Mouse (Mus musculus) liver, postnatal 0 days (tissue): Measurements from ENCODE around the gene Cntnap5a. TPM values are rescaled to one million over a fixed set of nuclear protein-coding genes. Genes with fewer than 3 reads are reported as not detected.
A peak's percentile ranks its signal among the peaks of the same experiment; 100 is the strongest.

Experiments
- ATAC-seq: fragments of 200-750 bp; cut with Nextera tagmentation; 2 replicates; pipeline ENCODE4 v1.8.0; 2017; ENCODE audit warnings: mild to moderate bottlenecking, moderate library complexity
- DNase-seq: peaks from one replicate; pipeline ENCODE4 v3.0.0-alpha.2; 2016
- H3K27ac ChIP-seq: fragments of 300-500 bp; sonication (generic); 2 replicates; pipeline ENCODE4 v1.5.1; 2014; ENCODE audit warnings: antibody characterized with exemption, moderate library complexity, mild to moderate bottlenecking, low read depth
- H3K27me3 ChIP-seq: fragments of 300-500 bp; sonication (generic); 2 replicates; pipeline ENCODE4 v1.6.1; 2014; ENCODE audit warnings: low read length, control low read depth, mixed read lengths; ENCODE audit not compliant: insufficient read depth
- H3K36me3 ChIP-seq: fragments of 300-500 bp; sonication (generic); replicated peaks from 2 replicates; pipeline ENCODE4 v1.6.1; 2014; ENCODE audit warnings: mild to moderate bottlenecking, control low read depth, low read length, moderate library complexity, mixed read lengths; ENCODE audit not compliant: insufficient read depth
- H3K4me1 ChIP-seq: fragments of 300-500 bp; sonication (generic); 2 replicates; pipeline ENCODE4 v1.6.1; 2014; ENCODE audit warnings: antibody characterized with exemption, mild to moderate bottlenecking, control low read depth; ENCODE audit not compliant: insufficient read depth
- H3K4me2 ChIP-seq: fragments of 300-500 bp; sonication (generic); 2 replicates; pipeline ENCODE4 v1.6.1; 2014; ENCODE audit warnings: low read depth, mild to moderate bottlenecking, low read length, moderate library complexity, mixed read lengths
- H3K4me3 ChIP-seq: fragments of 300-500 bp; sonication (generic); 2 replicates; pipeline ENCODE4 v1.5.1; 2014; ENCODE audit warnings: low read depth, low read length
- H3K9ac ChIP-seq: fragments of 300-500 bp; sonication (generic); replicated peaks from 2 replicates; pipeline ENCODE4 v1.6.1; 2014; ENCODE audit warnings: mild to moderate bottlenecking, moderate library complexity
- H3K9me3 ChIP-seq: fragments of 300-500 bp; sonication (generic); 2 replicates; pipeline ENCODE4 v1.6.1; 2016; ENCODE audit warnings: mild to moderate bottlenecking, control low read depth, low read length, mixed read lengths
- CTCF ChIP-seq: sonication (generic); IDR thresholded peaks from 2 replicates; pipeline ENCODE4 v1.5.1; 2016; ENCODE audit warnings: antibody characterized with exemption, low read depth
- EP300 ChIP-seq: IDR thresholded peaks from 2 replicates; pipeline ENCODE4 v1.6.1; 2016; ENCODE audit warnings: antibody characterized with exemption, low read depth, mild to moderate bottlenecking
- WGBS: fragments of 180-500 bp; shearing (Covaris S2); extraction: QIAGEN DNeasy Blood & Tissue Kit; methylation state at CpG from one replicate; pipeline ENCODE4 v1.1.7; 2014; ENCODE audit not compliant: insufficient replicate concordance; 5-methylcytosine and 5-hydroxymethylcytosine counted together
- polyA plus RNA-seq: library from polyadenylated mRNA; unstranded; fragments of >200 nt; fragmentation: Nextera tagmentation; extraction: Ambion mirVana; gene quantifications from 2 replicates; pipeline ENCODE4 v1.2.1, GENCODE M21; 2015

Cntnap5a gene
- polyA plus RNA-seq, 1 experiment from 2014 or later: not detected

DNA sequence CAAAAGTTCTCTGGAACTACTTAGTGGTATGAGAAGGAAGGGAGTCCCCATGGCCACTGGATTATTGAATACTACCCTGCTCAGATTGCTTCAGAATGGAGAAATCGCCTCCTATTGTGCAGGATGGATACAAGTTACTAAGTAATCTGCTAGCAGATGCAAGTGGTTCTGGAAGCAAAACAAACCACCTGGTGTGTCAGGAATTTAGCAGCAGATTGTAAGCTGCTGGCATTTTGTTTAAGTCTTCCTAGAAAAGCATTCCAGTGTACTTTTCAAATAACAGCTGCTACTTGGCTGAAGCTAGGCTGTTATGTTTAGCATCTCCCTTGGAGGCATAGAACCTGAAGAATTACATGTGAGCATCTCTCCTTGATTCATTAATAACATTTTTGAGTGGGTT, 247.5 kb downstream of the Cntnap5a start:
- no peaks in the 10 kb centered on the region for H3K4me1 ChIP-seq
- no peak overlapping the region for H3K4me3 ChIP-seq
- H3K27me3 ChIP-seq: no peaks in the 10 kb centered on the region
- ATAC-seq (no peak), DNase-seq (no peak)
- H3K4me2 ChIP-seq: no peak overlapping the region
- H3K36me3 ChIP-seq: no peaks in the 10 kb centered on the region
- WGBS: 33% methylated on average over 1 of the region's 1 CpGs
- H3K9me3 ChIP-seq: no peaks in the 10 kb centered on the region
- TF ChIP-seq EP300 (no peak), CTCF (no peak)
- H3K9ac ChIP-seq: no peak overlapping the region
- H3K27ac ChIP-seq: no peak overlapping the region

DNA sequence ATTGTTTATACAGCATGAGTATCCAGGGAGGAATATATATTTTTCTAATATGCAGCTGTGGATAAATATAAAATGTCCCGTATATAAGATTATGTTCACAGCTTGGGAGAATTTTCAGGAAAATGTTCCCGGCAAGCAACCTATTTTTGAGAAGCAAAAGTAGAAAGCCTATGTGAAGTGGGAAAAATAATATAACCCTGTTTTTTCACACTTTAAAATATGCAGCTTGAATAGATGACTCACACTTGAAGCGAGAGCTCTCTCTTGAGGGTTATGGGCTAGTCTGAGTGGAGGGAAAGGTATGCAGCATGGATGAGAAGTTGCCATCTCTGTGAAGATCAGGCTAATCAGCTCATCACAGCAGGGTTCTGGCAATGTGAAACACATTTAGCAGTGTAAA, 261.3 kb downstream of the Cntnap5a start:
- no peaks in the 10 kb centered on the region for H3K4me1 ChIP-seq
- DNase-seq: no peak
- no peak overlapping the region for H3K4me3 ChIP-seq
- no peak for ATAC-seq
- H3K9me3 ChIP-seq: no peaks in the 10 kb centered on the region
- no peak overlapping the region for H3K9ac ChIP-seq
- no peak overlapping the region for H3K27ac ChIP-seq
- H3K4me2 ChIP-seq: no peak overlapping the region
- H3K36me3 ChIP-seq: no peaks in the 10 kb centered on the region
- 81% methylated on average over 3 of the region's 3 CpGs for WGBS
- no peaks in the 10 kb centered on the region for H3K27me3 ChIP-seq
- no peak for TF ChIP-seq EP300
- no peak for TF ChIP-seq CTCF

DNA sequence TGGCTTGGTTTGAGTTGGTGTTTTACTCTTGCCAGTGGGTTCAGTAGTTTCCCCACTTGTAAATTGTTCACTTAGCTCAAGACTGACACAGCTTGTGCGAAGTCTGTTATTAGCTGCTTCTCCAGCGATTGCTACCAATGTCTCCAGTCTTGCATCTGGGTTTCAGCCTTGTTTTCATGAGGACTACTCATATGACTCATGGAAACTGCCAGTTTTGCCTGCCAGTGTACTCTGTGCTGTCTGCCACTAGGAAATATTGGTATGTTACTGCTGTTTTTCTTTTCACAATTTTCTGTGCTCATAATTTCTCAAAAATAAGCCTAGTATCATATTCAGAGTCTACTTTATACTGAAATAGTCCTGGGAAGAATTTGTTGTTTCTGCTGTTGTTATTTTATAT, 272.0 kb downstream of the Cntnap5a start:
- WGBS: 73% methylated on average over 2 of the region's 2 CpGs
- Histone ChIP-seq H3K4me2 (no peak overlapping the region), H3K4me3 (no peak overlapping the region), H3K9ac (no peak overlapping the region), H3K27ac (no peak overlapping the region), H3K9me3 (no peaks in the 10 kb centered on the region), H3K36me3 (no peaks in the 10 kb centered on the region), H3K27me3 (no peaks in the 10 kb centered on the region), H3K4me1 (no peaks in the 10 kb centered on the region)
- ATAC-seq: no peak
- TF ChIP-seq CTCF (no peak), EP300 (no peak)
- no peak for DNase-seq

DNA sequence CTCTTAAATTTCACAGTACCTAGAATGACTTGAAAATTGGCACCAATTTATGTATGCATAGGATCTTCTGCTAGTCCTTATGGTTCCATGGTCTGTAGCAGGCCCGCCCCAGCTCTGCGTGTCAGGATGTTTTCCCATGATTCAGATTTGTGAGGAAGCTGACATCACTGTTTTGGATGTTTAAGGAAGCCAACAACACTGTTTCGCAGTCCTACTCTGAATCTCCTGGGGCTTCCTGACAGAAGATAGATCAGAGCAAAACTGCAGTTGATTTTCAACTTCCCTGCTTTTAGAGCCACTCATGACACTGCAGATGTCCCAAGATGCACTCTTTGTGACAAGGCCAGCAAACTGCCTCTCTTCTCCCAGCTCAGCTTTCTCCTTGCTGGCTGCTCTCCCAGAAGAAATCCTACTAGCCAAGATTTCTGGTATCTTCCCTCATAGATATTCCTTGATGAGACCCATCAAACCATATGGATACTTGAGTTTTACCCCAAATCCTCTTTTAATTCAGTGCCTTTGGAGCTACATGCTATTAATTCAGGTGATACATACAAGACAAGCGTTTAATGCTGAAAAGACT, 280.5 kb downstream of the Cntnap5a start:
- H3K9me3 ChIP-seq: no peaks in the 10 kb centered on the region
- no peak overlapping the region for H3K27ac ChIP-seq
- H3K4me1 ChIP-seq: no peaks in the 10 kb centered on the region
- TF ChIP-seq CTCF (no peak), EP300 (no peak)
- H3K27me3 ChIP-seq: no peaks in the 10 kb centered on the region
- DNase-seq (no peak), ATAC-seq (no peak)
- 65% methylated on average over 4 of the region's 4 CpGs for WGBS
- H3K9ac ChIP-seq: no peak overlapping the region
- no peaks in the 10 kb centered on the region for H3K36me3 ChIP-seq
- no peak overlapping the region for H3K4me2 ChIP-seq
- H3K4me3 ChIP-seq: no peak overlapping the region

DNA sequence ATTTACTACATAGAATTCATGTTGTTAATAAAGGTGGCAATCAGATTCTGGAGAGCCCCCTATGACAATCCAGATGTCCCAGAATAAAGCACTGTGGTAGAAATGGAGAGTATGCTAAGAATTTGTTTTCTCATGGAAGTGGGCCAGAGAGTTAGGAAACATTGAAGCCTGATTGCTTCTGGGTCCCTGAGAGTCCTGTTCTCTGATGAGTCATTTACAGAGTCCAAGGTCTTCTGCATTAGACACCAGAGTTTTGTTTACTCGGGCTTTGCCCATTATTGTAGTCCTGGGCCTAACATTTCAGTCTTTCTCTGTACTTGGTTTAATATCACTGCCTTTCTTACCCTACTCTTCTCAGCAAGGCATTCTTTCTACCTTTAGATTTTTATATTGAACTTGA, 305.6 kb downstream of the Cntnap5a start:
- no peak overlapping the region for H3K4me2 ChIP-seq
- H3K36me3 ChIP-seq: no peaks in the 10 kb centered on the region
- no peak overlapping the region for H3K9ac ChIP-seq
- ATAC-seq (peak; percentile 92), DNase-seq (no peak)
- TF ChIP-seq EP300: no peak
- no peak for TF ChIP-seq CTCF
- 59% methylated on average over 1 of the region's 1 CpGs for WGBS
- H3K4me3 ChIP-seq: no peak overlapping the region
- no peaks in the 10 kb centered on the region for H3K4me1 ChIP-seq
- no peak overlapping the region for H3K27ac ChIP-seq
- H3K9me3 ChIP-seq: no peaks in the 10 kb centered on the region
- no peaks in the 10 kb centered on the region for H3K27me3 ChIP-seq

DNA sequence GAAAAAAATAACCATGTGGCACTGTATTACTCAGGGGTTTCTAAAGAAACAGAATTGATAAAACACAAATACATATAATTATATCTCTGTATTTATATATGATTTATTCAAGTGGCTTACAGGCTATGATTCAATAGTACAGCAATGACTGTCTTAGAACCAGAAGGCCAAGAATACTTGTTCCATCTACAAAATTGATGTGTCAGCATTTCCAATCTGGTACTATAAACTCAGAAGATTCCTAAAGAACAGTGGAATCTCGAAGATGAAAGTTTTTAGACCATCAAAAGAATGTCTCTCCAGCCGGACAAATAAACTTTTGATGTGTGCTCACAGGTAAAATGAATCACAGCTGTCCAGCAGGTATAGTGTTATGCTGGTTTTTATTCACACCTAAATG, 331.2 kb downstream of the Cntnap5a start:
- TF ChIP-seq CTCF: no peak
- no peak for TF ChIP-seq EP300
- WGBS: 64% methylated on average over 2 of the region's 2 CpGs
- no peak for ATAC-seq
- Histone ChIP-seq H3K27me3 (no peaks in the 10 kb centered on the region), H3K9me3 (no peaks in the 10 kb centered on the region), H3K36me3 (no peaks in the 10 kb centered on the region), H3K9ac (no peak overlapping the region), H3K27ac (no peak overlapping the region), H3K4me3 (no peak overlapping the region), H3K4me1 (no peaks in the 10 kb centered on the region), H3K4me2 (no peak overlapping the region)
- no peak for DNase-seq

DNA sequence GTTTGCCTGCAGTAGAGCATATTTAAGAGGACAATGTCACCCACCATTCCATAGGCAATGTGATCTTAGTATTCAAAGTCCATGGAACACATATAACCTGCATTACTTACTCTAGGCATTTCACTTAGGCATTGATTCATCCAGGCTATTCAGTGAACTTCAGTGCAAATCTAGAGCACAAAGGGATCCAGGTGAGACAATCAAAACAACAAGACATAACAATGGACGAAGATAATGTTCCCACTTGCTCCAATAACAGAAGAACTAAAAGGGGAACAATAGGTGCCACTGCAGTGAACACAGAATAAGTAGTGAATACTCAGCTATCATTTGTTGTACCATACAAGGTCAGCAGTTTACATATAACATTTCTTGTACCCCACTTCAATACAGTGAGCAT, 345.1 kb downstream of the Cntnap5a start:
- H3K9me3 ChIP-seq: no peaks in the 10 kb centered on the region
- no peak for ATAC-seq
- no peaks in the 10 kb centered on the region for H3K36me3 ChIP-seq
- H3K27ac ChIP-seq: no peak overlapping the region
- H3K4me2 ChIP-seq: no peak overlapping the region
- TF ChIP-seq EP300: no peak
- TF ChIP-seq CTCF: no peak
- WGBS: 69% methylated on average over 1 of the region's 1 CpGs
- no peaks in the 10 kb centered on the region for H3K27me3 ChIP-seq
- H3K4me1 ChIP-seq: no peaks in the 10 kb centered on the region
- no peak for DNase-seq
- H3K9ac ChIP-seq: no peak overlapping the region
- H3K4me3 ChIP-seq: no peak overlapping the region
